Mouse (Mus musculus) MEL (cell line): ENCODE measurements around the gene Olfr373.

ENCODE experiments used
- CHD2 ChIP-seq: IDR thresholded peaks from 2 replicates; pipeline ENCODE4 v1.6.1; 2011; ENCODE audit warnings: low read length, improper control_type of control experiment
- CTCF ChIP-seq, 3 experiments: IDR thresholded peaks in 2 of 3; conservative IDR thresholded peaks in 1 of 3; 2 replicates each; pipeline ENCODE4 v1.5.1; 2011 to 2012; ENCODE audit warnings: low read length in 3 of 3, low read depth in 2 of 3, mild to moderate bottlenecking in 2 of 3, improper control_type of control experiment in 1 of 3, inconsistent platforms in 1 of 3, mixed read lengths in 1 of 3, moderate library complexity in 1 of 3; ENCODE audit not compliant: control insufficient read depth in 1 of 3, insufficient read depth in 1 of 3, poor library complexity in 1 of 3, severe bottlenecking in 1 of 3
- E2F4 ChIP-seq: IDR thresholded peaks from 2 replicates; pipeline ENCODE4 v1.6.1; 2011; ENCODE audit warnings: low read depth, low read length, improper control_type of control experiment, borderline replicate concordance
- EP300 ChIP-seq, 2 experiments: IDR thresholded peaks; 2 replicates each; pipeline ENCODE4 v1.6.1; 2011; ENCODE audit warnings: improper control_type of control experiment in 2 of 2, low read length in 2 of 2, low read depth in 1 of 2, mild to moderate bottlenecking in 1 of 2
- NELFE ChIP-seq: IDR thresholded peaks from 2 replicates; pipeline ENCODE4 v1.6.1; 2011; ENCODE audit warnings: low read depth, low read length, improper control_type of control experiment
- POLR2A ChIP-seq, 2 experiments: IDR thresholded peaks; 2 replicates each; pipeline ENCODE4 v1.6.1; 2011 to 2012; ENCODE audit warnings: low read length in 2 of 2, mild to moderate bottlenecking in 2 of 2, control low read depth in 1 of 2, improper control_type of control experiment in 1 of 2, low read depth in 1 of 2, moderate library complexity in 1 of 2; ENCODE audit not compliant: control insufficient read depth in 1 of 2, insufficient read depth in 1 of 2, poor library complexity in 1 of 2
- POLR2AphosphoS2 ChIP-seq: IDR thresholded peaks from 2 replicates; pipeline ENCODE4 v1.6.1; 2011; ENCODE audit warnings: low read length, improper control_type of control experiment
- RAD21 ChIP-seq: IDR thresholded peaks from 2 replicates; pipeline ENCODE4 v1.6.1; 2011; ENCODE audit warnings: mild to moderate bottlenecking, low read depth, low read length, improper control_type of control experiment
- SIN3A ChIP-seq: IDR thresholded peaks from 2 replicates; pipeline ENCODE4 v1.6.1; 2012; ENCODE audit warnings: low read length, improper control_type of control experiment, inconsistent platforms
- SMC3 ChIP-seq: IDR thresholded peaks from 2 replicates; pipeline ENCODE4 v1.6.1; 2011; ENCODE audit warnings: low read depth, low read length, improper control_type of control experiment
- USF2 ChIP-seq, 2 experiments: IDR thresholded peaks; 2 replicates each; pipeline ENCODE4 v1.6.1; 2011 to 2012; ENCODE audit warnings: improper control_type of control experiment in 2 of 2, low read length in 2 of 2, borderline replicate concordance in 1 of 2, inconsistent platforms in 1 of 2, low read depth in 1 of 2, mild to moderate bottlenecking in 1 of 2; ENCODE audit not compliant: insufficient read depth in 1 of 2

DNA sequence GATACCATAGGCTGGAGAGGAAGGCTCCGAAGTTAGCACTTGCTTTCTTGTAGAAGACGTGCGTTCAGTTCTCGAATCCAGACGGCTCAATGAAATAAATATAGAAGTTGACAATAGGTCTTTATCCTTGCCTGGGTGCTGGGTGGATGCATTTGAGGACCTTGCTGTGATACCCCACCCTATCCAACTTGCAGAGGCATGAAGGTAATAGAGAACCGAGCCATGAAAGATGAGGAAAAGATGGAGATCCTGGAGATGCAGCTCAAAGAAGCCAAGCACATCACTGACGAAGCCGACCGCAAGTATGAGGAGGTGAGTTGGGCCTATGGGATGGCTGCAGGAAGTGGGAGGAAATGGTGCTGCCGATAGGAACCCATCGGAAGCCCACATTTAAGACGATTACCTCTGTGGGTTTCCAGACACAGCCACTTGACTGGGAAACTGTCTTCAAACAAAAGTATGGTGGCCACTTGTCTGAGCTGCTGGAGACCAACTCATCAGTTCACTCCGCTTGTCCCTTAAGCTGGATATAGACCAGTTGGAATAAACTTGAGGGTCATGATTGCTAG lies 60.4 kb downstream of the Olfr373 start:
- TF ChIP-seq SMC3, result no peak
- no peak for TF ChIP-seq NELFE
- no peak for TF ChIP-seq E2F4
- TF ChIP-seq CTCF (IDR thresholded peaks at IDR 0.05 in 2 of 3, conservative IDR thresholded peaks at IDR 0.05 in 1 of 3; ENCODE audit: control insufficient read depth in 1 of 3, insufficient read depth in 1 of 3, low read depth in 2 of 3, low read length in 3 of 3, poor library complexity in 1 of 3, severe bottlenecking in 1 of 3), result no peak
- TF ChIP-seq SIN3A, result no peak
- no peak for TF ChIP-seq POLR2A (IDR thresholded peaks at IDR 0.05; ENCODE audit: control insufficient read depth in 1 of 2, insufficient read depth in 1 of 2, low read depth in 1 of 2, low read length in 2 of 2, poor library complexity in 1 of 2)
- TF ChIP-seq EP300 (IDR thresholded peaks at IDR 0.05; ENCODE audit: low read depth in 1 of 2, low read length in 2 of 2), result no peak
- no peak for TF ChIP-seq USF2 (IDR thresholded peaks at IDR 0.05; ENCODE audit: borderline replicate concordance in 1 of 2, insufficient read depth in 1 of 2, low read depth in 1 of 2, low read length in 2 of 2)
- TF ChIP-seq POLR2AphosphoS2, result no peak
- no peak for TF ChIP-seq RAD21
- TF ChIP-seq CHD2, result no peak
